Mouse (Mus musculus): ENCODE results near the gene Nucb2. TPM values are rescaled to one million over a fixed set of nuclear protein-coding genes. Genes with fewer than 3 reads are reported as not detected.
A peak's percentile ranks its signal among the peaks of the same experiment; 100 is the strongest.

Gene Nucb2
- polyA plus RNA-seq, 1 experiment from 2014 or later, result 13.3 TPM

- no peak overlapping the region for H3K4me3 ChIP-seq
- WGBS, result 67% methylated on average over 4 of the region's 4 CpGs
- H3K27me3 ChIP-seq, result no peaks in the 10 kb centered on the region
- H3K4me2 ChIP-seq (replicated peaks), result no peak overlapping the region
- H3K27ac ChIP-seq, result no peak overlapping the region
- H3K4me1 ChIP-seq, result no peaks in the 10 kb centered on the region
- no peak overlapping the region for H3K9ac ChIP-seq
- H3K9me3 ChIP-seq, result no peaks in the 10 kb centered on the region
- H3K36me3 ChIP-seq, result peaks cover 24% of the 10 kb centered on the region
- ATAC-seq (ENCODE audit: insufficient number of reproducible peaks, insufficient read depth, low FRiP score, low TSS enrichment), result no peak
Observed at GRCm38 (mm10) chr7:116529793-116530192, 25.6 kb downstream of the Nucb2 start.

GRCm38 (mm10) chr7:116530470-116530869 is 26.3 kb downstream of the Nucb2 start:
- no peaks in the 10 kb centered on the region for H3K4me1 ChIP-seq
- no peak for ATAC-seq (ENCODE audit: insufficient number of reproducible peaks, insufficient read depth, low FRiP score, low TSS enrichment)
- peaks cover 24% of the 10 kb centered on the region for H3K36me3 ChIP-seq
- H3K27me3 ChIP-seq, result no peaks in the 10 kb centered on the region
- 92% methylated on average over 5 of the region's 5 CpGs for WGBS
- H3K9ac ChIP-seq, result no peak overlapping the region
- H3K9me3 ChIP-seq, result no peaks in the 10 kb centered on the region
- H3K4me3 ChIP-seq, result no peak overlapping the region
- no peak overlapping the region for H3K4me2 ChIP-seq (replicated peaks)
- H3K27ac ChIP-seq, result no peak overlapping the region

DNA sequence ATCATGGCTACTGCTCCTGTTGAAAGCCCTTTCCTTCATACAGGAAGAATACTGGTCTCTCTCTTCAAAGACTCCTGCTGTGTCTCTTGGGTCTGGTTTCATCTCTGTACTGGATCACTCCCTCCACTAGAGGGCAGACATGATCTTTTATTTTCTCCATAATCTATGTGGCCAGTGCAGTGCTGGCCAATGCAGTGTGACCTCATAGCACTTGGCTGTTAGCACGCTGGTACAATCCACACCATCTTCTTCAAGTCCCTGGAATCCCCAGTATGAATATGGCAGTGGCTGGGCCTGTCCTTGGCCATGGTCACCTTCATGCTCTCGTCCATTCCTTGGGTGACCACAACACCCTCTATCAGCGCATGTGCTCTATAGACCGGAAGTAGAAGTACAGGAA is 27.1 kb downstream of the Nucb2 start:
- Histone ChIP-seq H3K4me2 (replicated peaks) (no peak overlapping the region), H3K27ac (no peak overlapping the region), H3K9me3 (no peaks in the 10 kb centered on the region), H3K36me3 (peaks cover 23% of the 10 kb centered on the region), H3K27me3 (no peaks in the 10 kb centered on the region), H3K9ac (no peak overlapping the region), H3K4me3 (no peak overlapping the region), H3K4me1 (no peaks in the 10 kb centered on the region)
- WGBS, result 78% methylated on average over 4 of the region's 4 CpGs
- ATAC-seq (ENCODE audit: insufficient number of reproducible peaks, insufficient read depth, low FRiP score, low TSS enrichment), result peak; percentile 56; the same call in 1 of the 2 replicates

- Histone ChIP-seq H3K9ac (no peak overlapping the region), H3K27me3 (no peaks in the 10 kb centered on the region), H3K4me3 (no peak overlapping the region), H3K4me2 (replicated peaks) (no peak overlapping the region), H3K36me3 (no peaks in the 10 kb centered on the region), H3K27ac (no peak overlapping the region), H3K4me1 (no peaks in the 10 kb centered on the region), H3K9me3 (no peaks in the 10 kb centered on the region)
- no peak for ATAC-seq (ENCODE audit: insufficient number of reproducible peaks, insufficient read depth, low FRiP score, low TSS enrichment)
Observed at GRCm38 (mm10) chr7:116556834-116557233, 52.7 kb downstream of the Nucb2 start.

DNA sequence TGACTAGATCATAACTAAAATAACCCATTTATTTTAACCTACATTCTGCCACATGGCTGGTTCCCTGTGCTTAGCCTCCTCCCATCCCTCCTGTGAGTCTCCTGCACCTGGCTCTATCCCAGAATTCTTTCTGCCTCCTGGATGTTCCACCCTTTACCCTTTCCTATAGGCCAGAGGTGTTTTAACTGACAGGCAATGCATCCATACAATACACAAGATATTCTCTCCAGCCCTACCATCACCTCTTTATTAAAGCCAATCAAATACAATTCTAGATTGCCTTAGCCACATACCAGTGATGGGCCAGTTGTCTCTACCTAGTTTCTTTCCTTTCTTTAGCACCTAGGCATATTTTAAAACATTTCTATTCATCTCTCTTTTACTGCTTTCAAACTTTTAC is 70.4 kb downstream of the Nucb2 start:
- no peaks in the 10 kb centered on the region for H3K27me3 ChIP-seq
- no peaks in the 10 kb centered on the region for H3K9me3 ChIP-seq
- no peak overlapping the region for H3K27ac ChIP-seq
- H3K36me3 ChIP-seq, result no peaks in the 10 kb centered on the region
- no peaks in the 10 kb centered on the region for H3K4me1 ChIP-seq
- H3K9ac ChIP-seq, result no peak overlapping the region
- H3K4me3 ChIP-seq, result no peak overlapping the region
- no peak overlapping the region for H3K4me2 ChIP-seq (replicated peaks)
- no peak for ATAC-seq (ENCODE audit: insufficient number of reproducible peaks, insufficient read depth, low FRiP score, low TSS enrichment)

Other genes with a start within 250 kb of the Nucb2 start
- gene Plekha7, start 196.0 kb upstream of the Nucb2 start, polyA plus RNA-seq (2016; fragmentation: Nextera tagmentation; extraction: Ambion mirVana), result 9.3 and 10.8 TPM in 2 replicates
- 745 and 844 TPM in 2 replicates for gene Rps13, start 170.2 kb upstream of the Nucb2 start, polyA plus RNA-seq (2016; fragmentation: Nextera tagmentation; extraction: Ambion mirVana)
- 35.4 and 40.4 TPM in 2 replicates for gene Pik3c2a, start 60.9 kb upstream of the Nucb2 start, polyA plus RNA-seq (2016; fragmentation: Nextera tagmentation; extraction: Ambion mirVana)

Measured in embryonic facial prominence, embryonic 12.5 days (tissue).